Mouse (Mus musculus) bone marrow, adult 2 months (tissue): ENCODE data around the gene 2010300C02Rik. TPM values are rescaled to one million over a fixed set of nuclear protein-coding genes. Genes with fewer than 3 reads are reported as not detected.
A peak's percentile ranks its signal among the peaks of the same experiment; 100 is the strongest.

Experiments used
- H3K27ac ChIP-seq: fragments of 200-500 bp; 2 replicates; pipeline ENCODE4 v1.5.1; 2012; ENCODE audit warnings: low read depth, mild to moderate bottlenecking, control low read depth, inconsistent platforms, low read length; ENCODE audit not compliant: control insufficient read depth, poor library complexity, insufficient read depth
- H3K4me1 ChIP-seq: fragments of 200-500 bp; 2 replicates; pipeline ENCODE4 v1.6.1; 2011; ENCODE audit warnings: low read length; ENCODE audit not compliant: control insufficient read depth, insufficient read depth
- H3K4me3 ChIP-seq: fragments of 200-500 bp; replicated peaks from 2 replicates; pipeline ENCODE3; 2011; ENCODE audit warnings: mild to moderate bottlenecking, low read depth, low read length, control low read depth; ENCODE audit not compliant: control insufficient read depth
- CTCF ChIP-seq: fragments of 200-500 bp; IDR thresholded peaks from 2 replicates; pipeline ENCODE4 v1.5.1; 2011; ENCODE audit warnings: low read length, control low read depth; ENCODE audit not compliant: control insufficient read depth, insufficient read depth
- POLR2A ChIP-seq: fragments of 200-500 bp; IDR thresholded peaks from 2 replicates; pipeline ENCODE4 v1.6.1; 2011; ENCODE audit warnings: low read depth, mild to moderate bottlenecking, control low read depth, low read length, borderline replicate concordance; ENCODE audit not compliant: control insufficient read depth
- WGBS: fragments of 180-500 bp; shearing (Covaris S2); methylation state at CpG from one replicate; pipeline ENCODE4 v1.1.7; 2018; 5-methylcytosine and 5-hydroxymethylcytosine counted together
- polyA plus RNA-seq: library from polyadenylated mRNA; stranded (reverse); fragments of >200 nt; gene quantifications from 2 replicates; pipeline ENCODE4 v1.2.4, GENCODE M21; 2011; ENCODE audit warnings: low replicate concordance; ENCODE audit not compliant: missing spikeins, insufficient read depth, insufficient read length

2010300C02Rik gene
- polyA plus RNA-seq, 1 experiment, result not detected

- no peaks in the 10 kb centered on the region for H3K4me1 ChIP-seq
- TF ChIP-seq POLR2A, result no peak
- no peak for TF ChIP-seq CTCF
- H3K4me3 ChIP-seq, result no peak overlapping the region
- 78% methylated on average over 5 of the region's 5 CpGs for WGBS
- no peak overlapping the region for H3K27ac ChIP-seq
Measured at GRCm38 (mm10) chr1:37643794-37644365, 76.0 kb downstream of the 2010300C02Rik start.

- 87% methylated on average over 11 of the region's 11 CpGs for WGBS
- TF ChIP-seq POLR2A, result no peak
- TF ChIP-seq CTCF, result no peak
- no peak overlapping the region for H3K27ac ChIP-seq
- H3K4me3 ChIP-seq, result no peak overlapping the region
- no peaks in the 10 kb centered on the region for H3K4me1 ChIP-seq
Measured at GRCm38 (mm10) chr1:37641361-37641760, 78.5 kb downstream of the 2010300C02Rik start.

- Histone ChIP-seq H3K4me1 (no peaks in the 10 kb centered on the region), H3K27ac (no peak overlapping the region), H3K4me3 (no peak overlapping the region)
- TF ChIP-seq CTCF (peak; percentile 87), POLR2A (no peak)
- WGBS, result 15% methylated on average over 10 of the region's 10 CpGs
Measured at GRCm38 (mm10) chr1:37639101-37639500, 80.8 kb downstream of the 2010300C02Rik start.

GRCm38 (mm10) chr1:37638560-37638959 is 81.3 kb downstream of the 2010300C02Rik start:
- H3K27ac ChIP-seq, result no peak overlapping the region
- no peaks in the 10 kb centered on the region for H3K4me1 ChIP-seq
- no peak overlapping the region for H3K4me3 ChIP-seq
- 58% methylated on average over 9 of the region's 9 CpGs for WGBS
- TF ChIP-seq POLR2A (no peak), CTCF (no peak)

GRCm38 (mm10) chr1:37637571-37637970 is 82.3 kb downstream of the 2010300C02Rik start:
- WGBS, result 82% methylated on average over 11 of the region's 11 CpGs
- TF ChIP-seq POLR2A, result no peak
- no peak for TF ChIP-seq CTCF
- Histone ChIP-seq H3K27ac (no peak overlapping the region), H3K4me3 (no peak overlapping the region), H3K4me1 (no peaks in the 10 kb centered on the region)

- Histone ChIP-seq H3K4me1 (no peaks in the 10 kb centered on the region), H3K27ac (no peak overlapping the region), H3K4me3 (no peak overlapping the region)
- 87% methylated on average over 5 of the region's 5 CpGs for WGBS
- TF ChIP-seq CTCF (no peak), POLR2A (no peak)
Measured at GRCm38 (mm10) chr1:37636824-37637223, 83.1 kb downstream of the 2010300C02Rik start.

GRCm38 (mm10) chr1:37636169-37636568 is 83.7 kb downstream of the 2010300C02Rik start:
- H3K4me1 ChIP-seq, result no peaks in the 10 kb centered on the region
- WGBS, result 34% methylated on average over 2 of the region's 2 CpGs

GRCm38 (mm10) chr1:37635716-37636115 is 84.2 kb downstream of the 2010300C02Rik start:
- H3K27ac ChIP-seq, result no peak overlapping the region
- no peaks in the 10 kb centered on the region for H3K4me1 ChIP-seq
- TF ChIP-seq CTCF (no peak), POLR2A (no peak)
- H3K4me3 ChIP-seq, result no peak overlapping the region
- WGBS, result 55% methylated on average over 7 of the region's 7 CpGs

More at GRCm38 (mm10) chr1:37636169-37636568, 83.7 kb downstream of the 2010300C02Rik start:
- no peak overlapping the region for H3K27ac ChIP-seq
- H3K4me3 ChIP-seq, result no peak overlapping the region
- 0 out of 2 replicates have a peak, but pooled peaks have one; percentile 11 for TF ChIP-seq CTCF
- no peak for TF ChIP-seq POLR2A

- 16% methylated on average over 4 of the region's 4 CpGs for WGBS
- no peak overlapping the region for H3K4me3 ChIP-seq
- TF ChIP-seq POLR2A, result no peak
- peak; percentile 91 for TF ChIP-seq CTCF
- no peak overlapping the region for H3K27ac ChIP-seq
- H3K4me1 ChIP-seq, result no peaks in the 10 kb centered on the region
Measured at GRCm38 (mm10) chr1:37634658-37635057, 85.2 kb downstream of the 2010300C02Rik start.
